Mouse (Mus musculus) embryonic facial prominence, embryonic 11.5 days (tissue): ENCODE results near the gene Ticrr. TPM values are rescaled to one million over a fixed set of nuclear protein-coding genes. Genes with fewer than 3 reads are reported as not detected.
A peak's percentile ranks its signal among the peaks of the same experiment; 100 is the strongest.

ENCODE experiments used
- ATAC-seq: fragments of 200-750 bp; cut with Nextera tagmentation; replicated peaks from 2 replicates; pipeline ENCODE4 v1.8.0; 2017; ENCODE audit warnings: low read depth; ENCODE audit not compliant: insufficient number of reproducible peaks, low FRiP score, low TSS enrichment
- DNase-seq: peaks from one replicate; pipeline ENCODE4 v3.0.0-alpha.2; 2015; ENCODE audit warnings: low spot score
- H3K27ac ChIP-seq: fragments of 300-500 bp; sonication (generic); replicated peaks from 2 replicates; pipeline ENCODE4 v1.5.1; 2014; ENCODE audit warnings: mild to moderate bottlenecking, low read depth, low read length, control low read depth
- H3K27me3 ChIP-seq: fragments of 300-500 bp; sonication (generic); 2 replicates; pipeline ENCODE4 v1.6.1; 2014; ENCODE audit warnings: mild to moderate bottlenecking, low read length, moderate library complexity, mixed read lengths; ENCODE audit not compliant: control insufficient read depth, insufficient read depth
- H3K36me3 ChIP-seq: fragments of 300-500 bp; sonication (generic); replicated peaks from 2 replicates; pipeline ENCODE4 v1.6.1; 2014; ENCODE audit warnings: low read depth, mild to moderate bottlenecking, low read length, moderate library complexity, mixed read lengths; ENCODE audit not compliant: control insufficient read depth, insufficient read depth
- H3K4me1 ChIP-seq: fragments of 300-500 bp; sonication (generic); 2 replicates; pipeline ENCODE4 v1.6.1; 2014; ENCODE audit warnings: low read length, mixed read lengths; ENCODE audit not compliant: control insufficient read depth, insufficient read depth
- H3K4me2 ChIP-seq: fragments of 300-500 bp; sonication (generic); 2 replicates; pipeline ENCODE4 v1.6.1; 2014; ENCODE audit warnings: low read depth, mild to moderate bottlenecking, control low read depth, low read length, moderate library complexity
- H3K4me3 ChIP-seq: fragments of 300-500 bp; sonication (generic); 2 replicates; pipeline ENCODE4 v1.5.1; 2014; ENCODE audit warnings: low read depth, low read length, control low read depth
- H3K9ac ChIP-seq: fragments of 300-500 bp; sonication (generic); replicated peaks from 2 replicates; pipeline ENCODE4 v1.6.1; 2014; ENCODE audit warnings: mild to moderate bottlenecking, control low read depth, low read length
- H3K9me3 ChIP-seq: fragments of 300-500 bp; sonication (generic); replicated peaks from 2 replicates; pipeline ENCODE4 v1.6.1; 2016; ENCODE audit warnings: mild to moderate bottlenecking, low read length, inconsistent platforms, mixed read lengths; ENCODE audit not compliant: control insufficient read depth
- WGBS: fragments of 180-500 bp; shearing (Covaris S2); extraction: QIAGEN DNeasy Blood & Tissue Kit; methylation state at CpG from one replicate; pipeline ENCODE4 v1.1.7; 2014; 5-methylcytosine and 5-hydroxymethylcytosine counted together
- polyA plus RNA-seq: library from polyadenylated mRNA; unstranded; fragments of >200 nt; fragmentation: Nextera tagmentation; extraction: Ambion mirVana; gene quantifications from 2 replicates; pipeline ENCODE4 v1.2.1, GENCODE M21; 2014

Ticrr gene
- polyA plus RNA-seq, 1 experiment from 2014 or later = 15.3 TPM

DNA sequence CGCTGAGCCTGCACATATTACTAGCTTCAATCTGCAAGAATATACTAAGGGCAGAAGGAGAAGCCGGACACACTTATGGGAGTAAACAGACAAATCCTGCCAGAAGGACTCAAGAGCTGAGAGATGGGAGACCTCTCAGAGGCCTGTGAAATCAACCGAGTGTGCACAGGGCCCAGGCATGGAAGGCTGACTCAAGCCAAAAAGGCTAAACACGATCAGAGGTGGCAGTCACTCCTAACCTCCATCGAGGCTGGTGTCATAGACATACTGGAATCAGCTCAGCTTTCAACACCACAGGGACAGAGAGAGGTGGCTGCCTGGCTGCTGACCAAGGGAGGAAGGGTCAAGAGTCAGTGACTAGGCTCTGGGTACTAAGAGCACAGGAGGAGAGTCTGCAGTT is 45.2 kb downstream of the Ticrr start:
- Histone ChIP-seq H3K9me3 (no peaks in the 10 kb centered on the region), H3K27ac (no peak overlapping the region), H3K4me3 (no peak overlapping the region), H3K36me3 (peaks cover 8% of the 10 kb centered on the region), H3K9ac (no peak overlapping the region), H3K27me3 (no peaks in the 10 kb centered on the region), H3K4me2 (no peak overlapping the region), H3K4me1 (no peaks in the 10 kb centered on the region)
- 89% methylated on average over 5 of the region's 5 CpGs for WGBS
- no peak for ATAC-seq
- DNase-seq = no peak

DNA sequence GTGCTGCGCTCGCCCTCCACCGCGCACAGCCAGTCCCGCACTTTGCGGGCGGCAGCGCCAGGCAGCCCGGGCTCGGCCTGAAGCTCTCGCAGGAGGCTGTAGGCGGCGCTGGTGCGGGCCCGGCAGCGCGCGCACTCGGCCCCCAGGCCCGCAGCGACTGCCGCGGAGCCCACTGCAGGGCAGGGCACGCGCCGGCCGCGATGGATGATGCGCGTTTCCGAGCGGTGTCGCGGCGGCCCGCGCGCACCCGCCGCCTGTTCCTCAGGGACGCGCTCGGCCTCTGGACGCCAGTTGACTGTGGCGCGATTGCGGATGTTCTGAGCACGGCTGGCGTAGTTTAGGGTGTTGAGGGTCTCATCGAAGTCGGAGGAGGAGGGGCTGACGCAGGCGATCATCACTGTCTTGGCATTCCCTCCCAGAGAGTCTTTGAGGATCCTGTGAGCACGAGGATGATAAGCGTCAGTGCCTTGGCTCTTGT is 50.2 kb downstream of the Ticrr start:
- ATAC-seq (peak; percentile 69), DNase-seq (peak; percentile 81)
- H3K9ac ChIP-seq = peak overlapping the region; percentile 57
- H3K27me3 ChIP-seq = no peaks in the 10 kb centered on the region
- peak overlapping the region; percentile 78 for H3K4me2 ChIP-seq
- under 1% methylated on average over 53 of the region's 55 CpGs for WGBS
- no peaks in the 10 kb centered on the region for H3K9me3 ChIP-seq
- no peaks in the 10 kb centered on the region for H3K4me1 ChIP-seq
- H3K27ac ChIP-seq = no peak overlapping the region
- peak overlapping the region; percentile 39 for H3K4me3 ChIP-seq
- peaks cover 3% of the 10 kb centered on the region for H3K36me3 ChIP-seq

DNA sequence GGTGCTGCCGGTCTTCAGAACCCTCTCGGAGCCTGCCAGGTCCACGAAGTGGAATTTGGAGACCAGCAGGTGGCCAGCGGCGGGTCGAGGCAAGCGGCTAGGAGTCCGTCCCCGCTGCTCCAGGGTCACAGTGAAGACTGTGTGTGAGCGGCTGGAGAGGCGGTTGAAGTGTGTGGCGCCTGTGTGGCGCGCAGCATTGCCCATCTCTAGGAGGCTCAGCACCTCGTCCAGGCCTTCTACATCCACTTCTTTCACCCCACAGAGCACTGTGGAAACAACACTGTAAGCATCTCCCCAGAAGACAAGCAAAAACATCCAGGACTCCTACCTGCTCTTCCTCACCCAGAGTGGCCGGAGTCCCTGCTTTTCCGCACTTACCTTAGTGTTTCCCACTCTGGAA is 50.8 kb downstream of the Ticrr start:
- Histone ChIP-seq H3K4me1 (no peaks in the 10 kb centered on the region), H3K27ac (no peak overlapping the region), H3K4me3 (no peak overlapping the region), H3K4me2 (no peak overlapping the region), H3K9me3 (no peaks in the 10 kb centered on the region), H3K9ac (no peak overlapping the region), H3K36me3 (peaks cover 3% of the 10 kb centered on the region), H3K27me3 (no peaks in the 10 kb centered on the region)
- DNase-seq (no peak), ATAC-seq (no peak)
- WGBS = 36% methylated on average over 17 of the region's 17 CpGs

DNA sequence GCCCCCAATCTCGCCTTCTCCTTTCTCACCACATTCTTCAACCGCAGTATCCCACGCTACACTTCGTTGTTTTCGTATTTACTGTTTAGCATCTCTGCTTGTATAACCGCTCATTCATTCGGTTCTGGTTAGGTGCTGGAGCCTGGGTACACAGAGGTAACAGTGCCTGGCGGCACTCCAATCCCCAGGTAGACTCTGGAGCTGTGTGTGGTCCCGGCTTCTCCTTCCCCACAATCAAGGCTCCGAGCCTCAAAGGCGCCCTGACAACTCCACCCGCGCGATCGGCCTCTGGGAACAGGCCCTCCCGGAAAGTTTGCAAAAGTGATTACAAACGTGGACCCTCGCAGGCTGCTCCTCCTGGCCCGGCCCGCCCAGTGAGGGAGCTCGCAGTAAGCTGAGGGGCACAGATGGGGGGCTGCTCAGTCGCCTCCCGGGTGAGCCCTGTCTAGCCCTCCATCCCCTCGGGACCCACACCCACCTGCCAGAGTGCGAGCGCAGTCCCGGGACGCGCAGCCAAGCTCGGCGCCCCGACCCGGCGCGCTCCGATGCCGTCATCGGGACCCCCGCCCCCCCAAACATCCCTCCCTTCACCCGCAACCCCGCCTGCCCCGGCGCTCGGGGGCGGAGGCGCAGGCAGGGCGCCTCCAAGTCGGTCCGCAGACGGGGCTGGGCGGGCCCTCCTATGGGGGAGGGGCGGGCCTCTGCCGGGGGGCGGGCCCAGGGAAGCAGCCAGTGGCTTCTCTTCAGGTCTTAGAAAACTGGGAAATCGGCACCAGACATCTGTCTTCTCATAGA is 55.4 kb downstream of the Ticrr start, which contains the start of gene Kif7:
TSS of gene Kif7 (minus strand) at position 534 of the 795 bp plus-strand sequence.
- Histone ChIP-seq H3K27ac (no peak within 1 kb of the TSS), H3K36me3 (no peaks in the 10 kb centered on the region)
- peak; percentile 85 for ATAC-seq

DNA sequence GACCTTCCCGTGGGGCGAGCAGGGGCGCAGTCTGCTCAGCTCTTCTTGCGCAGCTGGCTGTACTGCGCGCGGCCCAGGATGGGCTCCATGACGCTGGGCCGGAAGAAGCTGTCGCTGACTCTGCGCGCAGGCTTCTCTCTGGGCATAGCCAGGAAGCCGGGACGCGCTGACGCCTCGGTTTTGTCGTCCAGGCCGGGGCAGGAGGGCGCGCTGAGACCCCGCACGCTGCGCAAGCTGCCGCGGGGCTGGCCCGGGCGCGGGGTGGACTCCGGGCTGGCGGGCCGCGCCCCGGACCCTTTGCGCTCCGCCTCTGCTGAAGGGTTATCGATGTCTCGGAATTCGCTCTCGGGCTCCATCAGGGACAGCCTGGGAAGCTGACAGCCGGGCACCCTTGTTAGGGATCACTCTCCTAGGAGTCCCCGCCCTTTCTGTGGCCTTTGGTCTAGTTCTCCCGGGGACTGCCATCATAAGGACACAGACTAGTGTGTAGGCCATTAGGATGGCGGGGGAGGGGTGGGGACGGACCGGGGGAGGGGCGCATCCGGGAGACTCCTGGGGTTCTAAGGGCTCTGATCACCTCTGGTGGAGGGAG is 61.5 kb downstream of the Ticrr start:
- DNase-seq (peak; percentile 70), ATAC-seq (peak; percentile 68)
- Histone ChIP-seq H3K9ac (peak overlapping the region; percentile 86), H3K4me3 (peak overlapping the region; percentile 64), H3K36me3 (no peaks in the 10 kb centered on the region), H3K27ac (no peak overlapping the region), H3K4me1 (no peaks in the 10 kb centered on the region; the same call in 1 of the 2 replicates), H3K27me3 (no peaks in the 10 kb centered on the region; the same call in 1 of the 2 replicates), H3K9me3 (no peaks in the 10 kb centered on the region), H3K4me2 (peak overlapping the region; percentile 93)
- under 1% methylated on average over 45 of the region's 48 CpGs for WGBS

More for the DNA sequence above, 55.4 kb downstream of the Ticrr start, which contains the start of gene Kif7:
- Histone ChIP-seq H3K4me2 (peak within 1 kb of the TSS; percentile 81), H3K27me3 (no peaks in the 10 kb centered on the region), H3K4me3 (peak within 1 kb of the TSS; percentile 76), H3K4me1 (no peaks in the 10 kb centered on the region), H3K9ac (peak within 1 kb of the TSS; percentile 76), H3K9me3 (no peaks in the 10 kb centered on the region)
- under 1% methylated on average over 53 of the region's 55 CpGs for WGBS
- peak; percentile 93 for DNase-seq

DNA sequence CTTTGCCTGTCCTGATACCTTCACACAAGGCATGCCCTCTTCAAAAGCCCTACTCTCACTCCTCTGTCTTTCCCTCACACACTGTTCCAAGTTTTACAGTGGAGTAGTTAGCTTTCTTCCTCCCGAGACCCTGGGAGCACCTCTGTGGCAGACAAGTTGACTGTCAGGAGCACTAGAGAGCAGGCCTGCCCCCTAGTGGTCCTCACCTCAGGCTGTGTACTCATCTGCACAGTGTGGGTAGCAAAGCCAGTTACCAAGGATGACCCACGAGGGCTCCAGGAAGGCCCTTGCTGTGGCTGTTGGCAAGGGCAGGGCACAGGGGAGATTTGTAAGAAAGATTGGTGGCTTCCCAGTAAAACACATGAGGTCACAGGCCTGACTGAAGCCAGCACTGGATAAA is 67.1 kb downstream of the Ticrr start:
- Histone ChIP-seq H3K27ac (no peak overlapping the region), H3K9ac (no peak overlapping the region), H3K27me3 (no peaks in the 10 kb centered on the region; the same call in 1 of the 2 replicates), H3K36me3 (no peaks in the 10 kb centered on the region), H3K4me3 (no peak overlapping the region), H3K4me2 (no peak overlapping the region), H3K9me3 (no peaks in the 10 kb centered on the region), H3K4me1 (no peaks in the 10 kb centered on the region)
- WGBS = 29% methylated on average over 2 of the region's 2 CpGs
- DNase-seq = peak; percentile 75
- ATAC-seq = no peak

DNA sequence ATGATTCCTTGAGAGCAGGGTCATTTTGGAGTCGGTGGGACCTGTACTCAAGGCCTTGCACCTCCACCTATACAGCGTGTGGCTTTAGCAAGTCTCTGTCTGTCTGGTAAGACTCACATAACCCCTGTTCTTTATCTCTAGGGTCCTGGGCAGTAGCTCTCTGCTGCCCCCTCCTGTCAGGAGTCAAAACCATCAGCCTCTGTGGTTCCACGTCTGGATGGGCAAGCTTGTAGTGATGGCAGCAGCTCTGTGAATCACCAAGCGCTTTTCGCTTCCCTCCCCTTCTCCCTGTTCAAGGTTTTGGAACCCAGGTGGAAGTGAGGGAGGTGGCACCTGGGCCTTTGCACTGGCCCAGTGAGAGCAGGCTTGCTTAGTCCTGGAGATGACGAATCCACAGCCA is 68.2 kb downstream of the Ticrr start:
- Histone ChIP-seq H3K9ac (no peak overlapping the region), H3K36me3 (no peaks in the 10 kb centered on the region), H3K4me1 (no peaks in the 10 kb centered on the region), H3K27me3 (no peaks in the 10 kb centered on the region; the same call in 1 of the 2 replicates), H3K4me3 (no peak overlapping the region), H3K9me3 (no peaks in the 10 kb centered on the region), H3K4me2 (no peak overlapping the region), H3K27ac (no peak overlapping the region)
- 0 out of 2 replicates have a peak, but pooled peaks have one; percentile 10 for ATAC-seq
- peak; percentile 80 for DNase-seq
- WGBS = 23% methylated on average over 6 of the region's 6 CpGs

DNA sequence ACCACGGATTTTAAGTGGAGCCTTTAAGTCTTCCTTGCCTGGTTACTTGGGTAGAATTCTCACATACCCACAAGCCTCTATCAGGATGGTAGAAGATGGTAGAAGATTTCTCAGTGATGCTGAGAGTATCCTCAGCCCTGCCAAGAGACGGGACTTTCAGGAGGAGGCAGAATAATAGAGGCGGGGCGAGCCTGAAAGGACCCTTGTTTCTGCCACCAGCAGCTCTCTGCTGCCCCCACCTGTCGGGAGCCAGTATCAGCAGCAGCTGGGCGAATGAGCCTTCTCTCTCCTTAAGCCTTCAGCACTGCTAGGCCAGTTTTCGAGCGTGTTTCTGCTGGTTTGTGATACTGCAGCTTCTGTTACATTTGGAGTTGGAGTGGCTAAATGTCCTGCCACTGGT is 69.2 kb downstream of the Ticrr start:
- H3K4me2 ChIP-seq = no peak overlapping the region
- no peak overlapping the region for H3K4me3 ChIP-seq
- no peaks in the 10 kb centered on the region for H3K9me3 ChIP-seq
- 4% methylated on average over 8 of the region's 8 CpGs for WGBS
- no peaks in the 10 kb centered on the region for H3K4me1 ChIP-seq
- no peak overlapping the region for H3K27ac ChIP-seq
- no peak overlapping the region for H3K9ac ChIP-seq
- ATAC-seq (no peak), DNase-seq (peak; percentile 80)
- H3K27me3 ChIP-seq = no peaks in the 10 kb centered on the region; the same call in 1 of the 2 replicates
- no peaks in the 10 kb centered on the region for H3K36me3 ChIP-seq
